Mouse (Mus musculus) lung, postnatal 0 days (tissue): Measurements from ENCODE around the gene Enpp1. TPM values are rescaled to one million over a fixed set of nuclear protein-coding genes. Genes with fewer than 3 reads are reported as not detected.

Experiments used
- ATAC-seq: fragments of 200-750 bp; cut with Nextera tagmentation; 2 replicates; pipeline ENCODE4 v1.8.0; 2017; ENCODE audit warnings: moderate library complexity
- DNase-seq: peaks from one replicate; pipeline ENCODE4 v3.0.0-alpha.2; 2016; ENCODE audit warnings: low spot score
- H3K27ac ChIP-seq: fragments of 300-500 bp; sonication (generic); 2 replicates; pipeline ENCODE4 v1.5.1; 2014; ENCODE audit warnings: antibody characterized with exemption, mild to moderate bottlenecking, low read length, mixed read lengths
- H3K27me3 ChIP-seq: fragments of 300-500 bp; sonication (generic); replicated peaks from 2 replicates; pipeline ENCODE4 v1.6.1; 2014; ENCODE audit warnings: low read length, mixed read lengths; ENCODE audit not compliant: insufficient read depth
- H3K36me3 ChIP-seq: fragments of 300-500 bp; sonication (generic); 2 replicates; pipeline ENCODE4 v1.6.1; 2014; ENCODE audit warnings: low read length, mixed read lengths; ENCODE audit not compliant: insufficient read depth
- H3K4me1 ChIP-seq: fragments of 300-500 bp; sonication (generic); 2 replicates; pipeline ENCODE4 v1.6.1; 2014; ENCODE audit warnings: antibody characterized with exemption, low read depth, low read length, mixed read lengths; ENCODE audit not compliant: insufficient read depth
- H3K4me2 ChIP-seq: fragments of 300-500 bp; sonication (generic); replicated peaks from 2 replicates; pipeline ENCODE4 v1.6.1; 2014; ENCODE audit warnings: low read depth, mild to moderate bottlenecking, low read length, moderate library complexity, mixed read lengths
- H3K4me3 ChIP-seq: fragments of 300-500 bp; sonication (generic); 2 replicates; pipeline ENCODE4 v1.5.1; 2014; ENCODE audit warnings: low read depth, low read length
- H3K9ac ChIP-seq: fragments of 300-500 bp; sonication (generic); replicated peaks from 2 replicates; pipeline ENCODE4 v1.6.1; 2014; ENCODE audit warnings: low read depth, mild to moderate bottlenecking
- H3K9me3 ChIP-seq: fragments of 300-500 bp; sonication (generic); 2 replicates; pipeline ENCODE4 v1.6.1; 2016; ENCODE audit warnings: low read length, mixed read lengths
- CTCF ChIP-seq: IDR thresholded peaks from 2 replicates; pipeline ENCODE4 v1.5.1; 2016; ENCODE audit warnings: antibody characterized with exemption, mild to moderate bottlenecking
- EP300 ChIP-seq: IDR thresholded peaks from 2 replicates; pipeline ENCODE4 v1.6.1; 2016; ENCODE audit warnings: antibody characterized with exemption, mild to moderate bottlenecking, control low read depth
- WGBS: fragments of 180-500 bp; shearing (Covaris S2); extraction: QIAGEN DNeasy Blood & Tissue Kit; methylation state at CpG from one replicate; pipeline ENCODE4 v1.1.7; 2014; 5-methylcytosine and 5-hydroxymethylcytosine counted together
- polyA plus RNA-seq: library from polyadenylated mRNA; unstranded; fragments of >200 nt; fragmentation: Nextera tagmentation; extraction: Ambion mirVana; gene quantifications from 2 replicates; pipeline ENCODE4 v1.2.1, GENCODE M21; 2015

Gene Enpp1
- polyA plus RNA-seq, 1 experiment from 2014 or later, result 2.9 TPM

DNA sequence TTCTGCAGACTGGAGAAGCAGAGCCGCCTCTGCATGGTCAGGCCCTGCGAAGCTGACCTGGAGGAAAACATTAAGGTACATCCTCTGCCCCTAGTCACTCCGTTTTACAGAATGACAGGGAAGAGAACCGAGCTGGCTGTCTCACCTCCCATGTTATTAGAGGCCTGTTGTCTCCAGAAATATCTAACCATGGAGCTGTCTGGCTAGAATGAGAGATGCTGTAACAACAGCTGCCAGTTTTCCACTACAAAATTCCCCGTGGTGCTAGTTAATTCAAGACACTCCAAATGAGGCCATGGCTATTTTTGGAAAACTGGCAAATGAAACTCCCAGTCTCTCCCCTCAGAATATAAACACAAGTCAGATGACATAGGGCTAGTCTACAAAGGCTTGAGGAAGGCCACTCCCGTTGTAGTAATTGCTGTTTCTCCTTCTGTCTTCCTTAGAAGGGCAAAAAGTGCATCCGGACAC, 115.1 kb downstream of the Enpp1 start:
- no peaks in the 10 kb centered on the region for H3K9me3 ChIP-seq
- H3K27ac ChIP-seq, result peak overlapping the region; percentile 92
- no peaks in the 10 kb centered on the region for H3K27me3 ChIP-seq
- peak overlapping the region; percentile 77 for H3K4me2 ChIP-seq
- 22% methylated on average over 7 of the region's 7 CpGs for whole genome bisulfite sequencing
- peak overlapping the region; percentile 79; the same call in 1 of the 2 replicates for H3K9ac ChIP-seq
- peak; percentile 88 for DNase-seq
- peak overlapping the region; percentile 72 for H3K4me3 ChIP-seq
- no peaks in the 10 kb centered on the region for H3K36me3 ChIP-seq
- no peak for TF ChIP-seq CTCF
- H3K4me1 ChIP-seq, result peaks cover 13% of the 10 kb centered on the region
- ATAC-seq, result peak; percentile 27

DNA sequence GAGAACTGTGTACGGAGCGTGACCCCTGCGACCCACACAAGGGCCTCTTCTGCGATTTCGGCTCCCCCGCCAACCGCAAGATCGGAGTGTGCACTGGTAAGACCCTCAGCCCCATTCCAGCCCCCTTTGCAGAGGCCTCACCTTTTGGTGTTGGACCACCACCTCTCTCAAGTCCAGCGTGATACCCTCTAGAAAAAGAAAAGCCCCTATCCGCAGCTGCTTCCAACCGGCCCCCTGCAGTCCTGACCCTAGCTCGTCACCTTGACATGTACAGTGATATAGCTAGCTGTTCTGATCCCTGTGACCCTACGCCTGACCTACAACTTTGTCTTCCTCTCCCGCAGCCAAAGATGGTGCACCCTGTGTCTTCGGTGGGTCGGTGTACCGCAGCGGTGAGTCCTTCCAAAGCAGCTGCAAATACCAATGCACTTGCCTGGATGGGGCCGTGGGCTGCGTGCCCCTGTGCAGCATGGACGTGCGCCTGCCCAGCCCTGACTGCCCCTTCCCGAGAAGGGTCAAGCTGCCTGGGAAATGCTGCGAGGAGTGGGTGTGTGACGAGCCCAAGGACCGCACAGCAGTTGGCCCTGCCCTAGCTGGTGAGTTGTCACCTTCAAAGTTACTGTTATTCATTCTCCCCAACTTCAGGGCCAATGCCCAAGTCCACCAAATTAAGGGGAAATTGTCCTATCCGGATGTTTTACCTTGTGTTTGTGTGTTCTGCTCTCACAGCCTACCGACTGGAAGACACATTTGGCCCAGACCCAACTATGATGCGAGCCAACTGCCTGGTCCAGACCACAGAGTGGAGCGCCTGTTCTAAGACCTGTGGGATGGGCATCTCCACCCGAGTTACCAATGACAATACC, 115.7 kb downstream of the Enpp1 start:
- H3K27ac ChIP-seq, result peak overlapping the region; percentile 92
- peaks cover 20% of the 10 kb centered on the region for H3K4me1 ChIP-seq
- no peaks in the 10 kb centered on the region for H3K36me3 ChIP-seq
- ATAC-seq (0 out of 2 replicates have a peak, but pooled peaks have one; percentile 7), DNase-seq (peak; percentile 66)
- no peaks in the 10 kb centered on the region for H3K27me3 ChIP-seq
- H3K4me3 ChIP-seq, result peak overlapping the region; percentile 72
- peak overlapping the region; percentile 77 for H3K4me2 ChIP-seq
- 9% methylated on average over 30 of the region's 31 CpGs for WGBS
- H3K9me3 ChIP-seq, result no peaks in the 10 kb centered on the region
- no peak for TF ChIP-seq EP300
- TF ChIP-seq CTCF, result no peak
- H3K9ac ChIP-seq, result peak overlapping the region; percentile 79

DNA sequence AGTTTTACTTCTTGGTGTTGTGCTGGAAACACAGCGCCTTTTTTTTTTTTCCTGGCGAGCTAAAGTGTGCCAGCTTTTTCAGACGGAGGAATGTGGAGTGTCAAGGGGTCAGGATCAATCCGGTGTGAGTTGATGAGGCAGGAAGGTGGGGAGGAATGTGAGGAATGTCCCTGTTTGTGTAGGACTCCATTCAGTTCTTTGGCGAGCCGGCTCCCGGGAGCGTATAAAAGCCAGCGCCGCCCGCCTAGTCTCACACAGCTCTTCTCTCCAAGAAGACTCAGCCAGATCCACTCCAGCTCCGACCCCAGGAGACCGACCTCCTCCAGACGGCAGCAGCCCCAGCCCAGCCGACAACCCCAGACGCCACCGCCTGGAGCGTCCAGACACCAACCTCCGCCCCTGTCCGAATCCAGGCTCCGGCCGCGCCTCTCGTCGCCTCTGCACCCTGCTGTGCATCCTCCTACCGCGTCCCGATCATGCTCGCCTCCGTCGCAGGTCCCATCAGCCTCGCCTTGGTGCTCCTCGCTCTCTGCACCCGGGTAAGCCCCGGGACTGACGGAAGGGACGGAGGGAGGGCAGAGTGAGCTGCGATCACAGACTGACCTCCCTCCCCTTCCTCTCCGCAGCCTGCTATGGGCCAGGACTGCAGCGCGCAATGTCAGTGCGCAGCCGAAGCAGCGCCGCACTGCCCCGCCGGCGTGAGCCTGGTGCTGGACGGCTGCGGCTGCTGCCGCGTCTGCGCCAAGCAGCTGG, 116.5 kb downstream of the Enpp1 start, which contains the start of gene Ccn2:
Gene Ccn2 (plus strand): TSS at position 193 of the 753 bp plus-strand sequence.
- TF ChIP-seq CTCF, result peak; percentile 35
- peak; percentile 95 for TF ChIP-seq EP300
- WGBS, result 1% methylated on average over 52 of the region's 53 CpGs

DNA sequence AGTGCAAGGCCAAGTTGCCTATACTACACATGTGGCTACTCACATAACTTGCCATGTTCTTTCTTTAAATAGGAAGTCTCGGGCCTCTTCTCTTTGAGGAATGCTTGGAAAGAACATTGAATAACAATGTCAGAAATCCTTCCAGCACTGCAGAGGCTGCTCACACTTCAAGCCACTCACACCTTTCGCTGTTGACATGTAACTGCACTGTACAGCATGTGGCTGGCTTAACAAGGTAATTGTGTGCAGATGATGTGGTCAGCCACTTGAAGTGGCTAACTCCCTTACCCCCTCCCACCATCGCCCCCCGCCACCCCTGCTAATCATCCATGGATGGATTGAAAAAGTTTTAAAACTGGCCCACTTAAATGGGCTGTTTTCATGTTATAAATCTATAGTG, 118.4 kb downstream of the Enpp1 start:
- 57% methylated on average over 4 of the region's 4 CpGs for WGBS

More for the DNA sequence above, 116.5 kb downstream of the Enpp1 start, which contains the start of gene Ccn2:
- H3K36me3 ChIP-seq, result no peaks in the 10 kb centered on the region
- peaks cover 20% of the 10 kb centered on the region for H3K4me1 ChIP-seq
- ATAC-seq (peak; percentile 83), DNase-seq (peak; percentile 94)
- peak within 1 kb of the TSS; percentile 72 for H3K4me3 ChIP-seq
- H3K27me3 ChIP-seq, result no peaks in the 10 kb centered on the region
- H3K4me2 ChIP-seq, result peak within 1 kb of the TSS; percentile 77
- peak within 1 kb of the TSS; percentile 92 for H3K27ac ChIP-seq
- H3K9ac ChIP-seq, result peak within 1 kb of the TSS; percentile 79
- no peaks in the 10 kb centered on the region for H3K9me3 ChIP-seq

DNA sequence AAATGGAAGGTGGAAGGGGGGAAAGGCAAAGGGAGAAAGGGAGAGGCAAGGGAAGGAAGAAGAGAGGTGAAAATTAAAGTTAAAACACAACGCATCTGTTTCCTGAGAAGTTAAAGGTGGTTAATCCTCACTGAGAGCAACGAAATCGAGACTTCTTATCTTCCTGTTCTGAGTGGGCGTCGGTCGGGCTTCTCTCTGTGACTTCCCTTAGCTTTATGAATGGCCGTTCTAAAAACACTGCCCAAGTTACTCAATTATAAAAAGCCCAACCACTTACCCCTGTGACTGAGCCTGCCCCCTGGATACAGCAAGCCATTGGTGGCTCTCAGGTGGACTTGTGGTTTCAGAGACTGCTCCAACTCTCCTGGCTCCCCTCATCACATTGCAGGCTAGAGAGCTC, 119.0 kb downstream of the Enpp1 start:
- peak; percentile 19 for DNase-seq

More for the DNA sequence above, 118.4 kb downstream of the Enpp1 start:
- Histone ChIP-seq H3K4me3 (no peak overlapping the region), H3K4me1 (peaks cover 20% of the 10 kb centered on the region), H3K9me3 (no peaks in the 10 kb centered on the region), H3K4me2 (no peak overlapping the region), H3K36me3 (no peaks in the 10 kb centered on the region), H3K27ac (peak overlapping the region; percentile 33; the same call in 1 of the 2 replicates), H3K27me3 (no peaks in the 10 kb centered on the region), H3K9ac (no peak overlapping the region)
- ATAC-seq (no peak), DNase-seq (peak; percentile 44)
- 0 out of 2 replicates have a peak, but pooled peaks have one; percentile 10 for TF ChIP-seq EP300
- TF ChIP-seq CTCF, result no peak

GRCm38 (mm10) chr10:24592318-24592717, 119.6 kb downstream of the Enpp1 start:
- Histone ChIP-seq H3K4me1 (peaks cover 20% of the 10 kb centered on the region), H3K27ac (peak overlapping the region; percentile 62; the same call in 1 of the 2 replicates), H3K4me3 (no peak overlapping the region), H3K9me3 (no peaks in the 10 kb centered on the region), H3K36me3 (no peaks in the 10 kb centered on the region), H3K27me3 (no peaks in the 10 kb centered on the region), H3K4me2 (no peak overlapping the region), H3K9ac (no peak overlapping the region)
- WGBS, result 40% methylated on average over 2 of the region's 2 CpGs
- TF ChIP-seq CTCF (no peak), EP300 (no peak)
- DNase-seq, result peak; percentile 31
- ATAC-seq, result no peak

More for the DNA sequence above, 119.0 kb downstream of the Enpp1 start:
- peak overlapping the region; percentile 33; the same call in 1 of the 2 replicates for H3K27ac ChIP-seq
- peaks cover 20% of the 10 kb centered on the region for H3K4me1 ChIP-seq
- no peak for TF ChIP-seq EP300
- TF ChIP-seq CTCF, result no peak
- 30% methylated on average over 7 of the region's 7 CpGs for WGBS
- no peaks in the 10 kb centered on the region for H3K36me3 ChIP-seq
- no peaks in the 10 kb centered on the region for H3K27me3 ChIP-seq
- ATAC-seq, result no peak
- H3K4me2 ChIP-seq, result no peak overlapping the region
- no peaks in the 10 kb centered on the region for H3K9me3 ChIP-seq
- H3K9ac ChIP-seq, result no peak overlapping the region
- H3K4me3 ChIP-seq, result no peak overlapping the region
